Mouse (Mus musculus) liver, embryonic 11.5 days (tissue): Measurements from ENCODE around the gene Cbln1. TPM values are rescaled to one million over a fixed set of nuclear protein-coding genes. Genes with fewer than 3 reads are reported as not detected.

Source experiments
- ATAC-seq: fragments of 200-750 bp; cut with Nextera tagmentation; replicated peaks from 2 replicates; pipeline ENCODE4 v1.8.0; 2017; ENCODE audit warnings: moderate number of reproducible peaks, mild to moderate bottlenecking, moderate TSS enrichment, moderate library complexity; ENCODE audit not compliant: low FRiP score
- DNase-seq: peaks from one replicate; pipeline ENCODE4 v3.0.0-alpha.2; 2017; ENCODE audit warnings: low spot score
- H3K27ac ChIP-seq: fragments of 300-500 bp; sonication (generic); 2 replicates; pipeline ENCODE4 v1.5.1; 2014; ENCODE audit warnings: mild to moderate bottlenecking, low read depth, low read length, control low read depth
- H3K27me3 ChIP-seq: fragments of 300-500 bp; sonication (generic); replicated peaks from 2 replicates; pipeline ENCODE4 v1.6.1; 2014; ENCODE audit warnings: low read length, mixed read lengths; ENCODE audit not compliant: control insufficient read depth, insufficient read depth
- H3K36me3 ChIP-seq: fragments of 300-500 bp; sonication (generic); 2 replicates; pipeline ENCODE4 v1.6.1; 2014; ENCODE audit warnings: mild to moderate bottlenecking, low read length, moderate library complexity, mixed read lengths; ENCODE audit not compliant: control insufficient read depth, insufficient read depth
- H3K4me1 ChIP-seq: fragments of 300-500 bp; sonication (generic); replicated peaks from 2 replicates; pipeline ENCODE4 v1.6.1; 2014; ENCODE audit warnings: low read length, mixed read lengths; ENCODE audit not compliant: control insufficient read depth, insufficient read depth
- H3K4me2 ChIP-seq: fragments of 300-500 bp; sonication (generic); 2 replicates; pipeline ENCODE4 v1.6.1; 2014; ENCODE audit warnings: mild to moderate bottlenecking, control low read depth, moderate library complexity
- H3K4me3 ChIP-seq: fragments of 300-500 bp; sonication (generic); 2 replicates; pipeline ENCODE4 v1.5.1; 2014; ENCODE audit warnings: low read depth, low read length, control low read depth
- H3K9ac ChIP-seq: fragments of 300-500 bp; sonication (generic); 2 replicates; pipeline ENCODE4 v1.6.1; 2014; ENCODE audit warnings: low read depth, low read length, control low read depth
- H3K9me3 ChIP-seq: fragments of 300-500 bp; sonication (generic); 2 replicates; pipeline ENCODE4 v1.6.1; 2016; ENCODE audit warnings: low read length, inconsistent platforms, mixed read lengths; ENCODE audit not compliant: control insufficient read depth
- WGBS: fragments of 180-500 bp; shearing (Covaris S2); extraction: QIAGEN DNeasy Blood & Tissue Kit; methylation state at CpG from one replicate; pipeline ENCODE4 v1.1.7; 2014; 5-methylcytosine and 5-hydroxymethylcytosine counted together
- polyA plus RNA-seq: library from polyadenylated mRNA; unstranded; fragments of >200 nt; fragmentation: Nextera tagmentation; extraction: Ambion mirVana; gene quantifications from 2 replicates; pipeline ENCODE4 v1.2.1, GENCODE M21; 2014

The Cbln1 gene
- polyA plus RNA-seq, 1 experiment from 2014 or later = 0.43 TPM

GRCm38 (mm10) chr8:87473314-87473713, 905 bp upstream of the Cbln1 start:
- Histone ChIP-seq H3K27ac (no peak overlapping the region), H3K9ac (no peak overlapping the region), H3K4me1 (peaks cover 6% of the 10 kb centered on the region; the same call in 1 of the 2 replicates), H3K4me3 (peak overlapping the region; percentile 57), H3K27me3 (peaks cover 81% of the 10 kb centered on the region), H3K36me3 (no peaks in the 10 kb centered on the region), H3K9me3 (no peaks in the 10 kb centered on the region), H3K4me2 (peak overlapping the region; percentile 95)
- peak; percentile 43 for DNase-seq
- ATAC-seq = no peak
- 2% methylated on average over 30 of the region's 30 CpGs for WGBS

- peak; percentile 39 for DNase-seq
- H3K9me3 ChIP-seq = no peaks in the 10 kb centered on the region
- 2% methylated on average over 35 of the region's 36 CpGs for WGBS
- no peak overlapping the region for H3K27ac ChIP-seq
- peak overlapping the region; percentile 95 for H3K4me2 ChIP-seq
- peaks cover 91% of the 10 kb centered on the region for H3K27me3 ChIP-seq
- no peaks in the 10 kb centered on the region for H3K36me3 ChIP-seq
- peaks cover 6% of the 10 kb centered on the region; the same call in 1 of the 2 replicates for H3K4me1 ChIP-seq
- H3K4me3 ChIP-seq = peak overlapping the region; percentile 57
- ATAC-seq = peak; percentile 14; the same call in 1 of the 2 replicates
- no peak overlapping the region for H3K9ac ChIP-seq
These were observed 672 bp downstream of the Cbln1 start for GRCm38 (mm10) chr8:87471603-87472270.

GRCm38 (mm10) chr8:87470834-87471602, 1.4 kb downstream of the Cbln1 start:
- ATAC-seq = no peak
- H3K4me1 ChIP-seq = peaks cover 6% of the 10 kb centered on the region; the same call in 1 of the 2 replicates
- 0 out of 2 replicates have a peak overlapping the region, but pooled peaks have one; percentile 2 for H3K4me3 ChIP-seq
- H3K27me3 ChIP-seq = peaks cover 95% of the 10 kb centered on the region
- no peak overlapping the region for H3K9ac ChIP-seq
- no peaks in the 10 kb centered on the region for H3K9me3 ChIP-seq
- H3K4me2 ChIP-seq = peak overlapping the region; percentile 22
- WGBS = 2% methylated on average over 32 of the region's 32 CpGs
- no peaks in the 10 kb centered on the region for H3K36me3 ChIP-seq
- no peak overlapping the region for H3K27ac ChIP-seq
- peak; percentile 40 for DNase-seq

- H3K9ac ChIP-seq = no peak overlapping the region
- H3K4me3 ChIP-seq = 0 out of 2 replicates have a peak overlapping the region, but pooled peaks have one; percentile 2
- peaks cover 95% of the 10 kb centered on the region for H3K27me3 ChIP-seq
- peak overlapping the region; percentile 22 for H3K4me2 ChIP-seq
- no peaks in the 10 kb centered on the region for H3K36me3 ChIP-seq
- H3K4me1 ChIP-seq = peaks cover 6% of the 10 kb centered on the region; the same call in 1 of the 2 replicates
- H3K27ac ChIP-seq = no peak overlapping the region
- no peak for ATAC-seq
- 1% methylated on average over 59 of the region's 59 CpGs for whole genome bisulfite sequencing
- peak; percentile 41 for DNase-seq
- no peaks in the 10 kb centered on the region for H3K9me3 ChIP-seq
These were observed 2.2 kb downstream of the Cbln1 start for GRCm38 (mm10) chr8:87469931-87470833.

- H3K9ac ChIP-seq = no peak overlapping the region
- H3K9me3 ChIP-seq = no peaks in the 10 kb centered on the region
- DNase-seq (peak; percentile 37), ATAC-seq (no peak)
- H3K27me3 ChIP-seq = peaks cover 91% of the 10 kb centered on the region
- H3K4me2 ChIP-seq = no peak overlapping the region
- H3K36me3 ChIP-seq = no peaks in the 10 kb centered on the region
- peaks cover 6% of the 10 kb centered on the region; the same call in 1 of the 2 replicates for H3K4me1 ChIP-seq
- no peak overlapping the region for H3K4me3 ChIP-seq
- H3K27ac ChIP-seq = no peak overlapping the region
- 5% methylated on average over 45 of the region's 45 CpGs for WGBS
These were observed 3.2 kb downstream of the Cbln1 start for GRCm38 (mm10) chr8:87468958-87469815.

GRCm38 (mm10) chr8:87468416-87468957, 3.9 kb downstream of the Cbln1 start:
- Histone ChIP-seq H3K4me1 (peaks cover 6% of the 10 kb centered on the region; the same call in 1 of the 2 replicates), H3K36me3 (no peaks in the 10 kb centered on the region), H3K4me3 (no peak overlapping the region), H3K9me3 (no peaks in the 10 kb centered on the region), H3K27me3 (peaks cover 84% of the 10 kb centered on the region), H3K27ac (no peak overlapping the region), H3K4me2 (no peak overlapping the region), H3K9ac (no peak overlapping the region)
- WGBS = 2% methylated on average over 23 of the region's 23 CpGs
- ATAC-seq = no peak
- no peak for DNase-seq

- Histone ChIP-seq H3K4me1 (peaks cover 2% of the 10 kb centered on the region; the same call in 1 of the 2 replicates), H3K36me3 (no peaks in the 10 kb centered on the region), H3K4me2 (no peak overlapping the region), H3K27ac (no peak overlapping the region), H3K4me3 (no peak overlapping the region), H3K9me3 (no peaks in the 10 kb centered on the region), H3K27me3 (peaks cover 78% of the 10 kb centered on the region), H3K9ac (no peak overlapping the region)
- 20% methylated on average over 3 of the region's 3 CpGs for WGBS
- DNase-seq = no peak
- no peak for ATAC-seq
These were observed 4.5 kb downstream of the Cbln1 start for GRCm38 (mm10) chr8:87467906-87468305.
